Mouse (Mus musculus) heart, adult 2 months (tissue): ENCODE measurements around the gene Xrn1. TPM values are rescaled to one million over a fixed set of nuclear protein-coding genes. Genes with fewer than 3 reads are reported as not detected.

ENCODE experiments used
- DNase-seq, 2 experiments: peaks; one replicate each; pipeline ENCODE4 v3.0.0; 2021
- H3K27ac ChIP-seq: fragments of 200-600 bp; 2 replicates; pipeline ENCODE4 v1.8.1; 2022
- H3K27me3 ChIP-seq: fragments of 200-500 bp; 2 replicates; pipeline ENCODE4 v1.6.1; 2012; ENCODE audit warnings: mild to moderate bottlenecking, low read length, inconsistent platforms, mixed read lengths; ENCODE audit not compliant: control insufficient read depth, insufficient read depth
- H3K36me3 ChIP-seq: fragments of 200-500 bp; 2 replicates; pipeline ENCODE4 v1.6.1; 2012; ENCODE audit warnings: low read length, inconsistent platforms; ENCODE audit not compliant: control insufficient read depth, insufficient read depth
- H3K4me1 ChIP-seq: fragments of 200-500 bp; 2 replicates; pipeline ENCODE4 v1.6.1; 2011; ENCODE audit warnings: low read length; ENCODE audit not compliant: control insufficient read depth, insufficient read depth
- H3K4me3 ChIP-seq: fragments of 200-600 bp; 2 replicates; pipeline ENCODE4 v1.8.1; 2022
- H3K79me2 ChIP-seq: fragments of 200-500 bp; replicated peaks from 2 replicates; pipeline ENCODE4 v1.6.1; 2012; ENCODE audit warnings: mild to moderate bottlenecking, inconsistent platforms, low read length, moderate library complexity, mixed read lengths; ENCODE audit not compliant: control insufficient read depth, insufficient read depth
- H3K9ac ChIP-seq: fragments of 200-500 bp; 2 replicates; pipeline ENCODE4 v1.6.1; 2012; ENCODE audit warnings: low read depth, mild to moderate bottlenecking, control low read depth, inconsistent platforms, low read length, mixed read lengths
- CTCF ChIP-seq: fragments of 200-600 bp; IDR thresholded peaks from 2 replicates; pipeline ENCODE4 v1.8.1; 2022; ENCODE audit warnings: antibody characterized with exemption, mild to moderate bottlenecking, moderate library complexity
- EP300 ChIP-seq: fragments of 200-500 bp; IDR thresholded peaks from 2 replicates; pipeline ENCODE4 v1.6.1; 2011; ENCODE audit warnings: low read depth, low read length, control low read depth; ENCODE audit not compliant: insufficient read depth
- POLR2A ChIP-seq: fragments of 200-500 bp; IDR thresholded peaks from 2 replicates; pipeline ENCODE4 v1.6.1; 2011; ENCODE audit warnings: mild to moderate bottlenecking, low read depth, low read length, control low read depth; ENCODE audit not compliant: insufficient read depth
- WGBS: fragments of 180-500 bp; shearing (Covaris S2); methylation state at CpG from one replicate; pipeline ENCODE4 v1.1.7; 2018; 5-methylcytosine and 5-hydroxymethylcytosine counted together
- intact Hi-C: fragments of 180-260 bp; cut with DNase I; formaldehyde crosslinking; loops from one replicate; pipeline ENCODE4 v1.15.1; 2025
- polyA plus RNA-seq: library from polyadenylated mRNA; depleted of rRNA; stranded (reverse); fragments of >200 nt; gene quantifications from 2 replicates; pipeline ENCODE4 v1.2.3, GENCODE M21; 2012
- total RNA-seq, 2 experiments: library from RNA; stranded (reverse); gene quantifications; 2 replicates each; pipeline ENCODE4 v1.2.3; 2021

The Xrn1 gene
- total and polyA plus RNA-seq, 3 experiments, result 3.3 to 20.4 (median 16.3) TPM

GRCm38 (mm10) chr9:96063083-96063802 lies 108.7 kb downstream of the Xrn1 start:
- WGBS, result 86% methylated on average over 2 of the region's 2 CpGs
- TF ChIP-seq POLR2A (no peak), EP300 (no peak), CTCF (no peak)
- no peak overlapping the region for H3K27ac ChIP-seq
- no peak overlapping the region for H3K4me3 ChIP-seq
- H3K4me1 ChIP-seq, result no peaks in the 10 kb centered on the region
- no peaks in the 10 kb centered on the region for H3K27me3 ChIP-seq
- no peak overlapping the region for H3K9ac ChIP-seq
- H3K79me2 ChIP-seq, result no peaks in the 10 kb centered on the region
- DNase-seq, result no peak
- intact Hi-C loops, result no loop called here
- no peaks in the 10 kb centered on the region for H3K36me3 ChIP-seq

- Histone ChIP-seq H3K9ac (no peak overlapping the region), H3K27ac (no peak overlapping the region), H3K27me3 (no peaks in the 10 kb centered on the region), H3K4me1 (no peaks in the 10 kb centered on the region), H3K4me3 (no peak overlapping the region), H3K79me2 (no peaks in the 10 kb centered on the region), H3K36me3 (no peaks in the 10 kb centered on the region)
- intact Hi-C loops, result no loop called here
- 70% methylated on average over 5 of the region's 5 CpGs for WGBS
- DNase-seq, result no peak
- TF ChIP-seq POLR2A, result no peak
- TF ChIP-seq CTCF, result no peak
- TF ChIP-seq EP300, result no peak
Observed at GRCm38 (mm10) chr9:96063803-96064475, 109.4 kb downstream of the Xrn1 start.

- TF ChIP-seq EP300 (no peak), CTCF (no peak), POLR2A (no peak)
- Histone ChIP-seq H3K4me1 (no peaks in the 10 kb centered on the region), H3K36me3 (no peaks in the 10 kb centered on the region), H3K79me2 (no peaks in the 10 kb centered on the region), H3K27me3 (no peaks in the 10 kb centered on the region), H3K27ac (no peak overlapping the region), H3K4me3 (no peak overlapping the region), H3K9ac (no peak overlapping the region)
- 45% methylated on average over 2 of the region's 2 CpGs for WGBS
- intact Hi-C loops, result no loop called here
- DNase-seq, result no peak
Observed at GRCm38 (mm10) chr9:96067507-96067906, 112.9 kb downstream of the Xrn1 start.

GRCm38 (mm10) chr9:96078752-96079315 lies 124.3 kb downstream of the Xrn1 start:
- no peaks in the 10 kb centered on the region for H3K79me2 ChIP-seq
- DNase-seq, result no peak
- WGBS, result 85% methylated on average over 13 of the region's 13 CpGs

GRCm38 (mm10) chr9:96085293-96085692 lies 130.7 kb downstream of the Xrn1 start:
- no peaks in the 10 kb centered on the region for H3K27me3 ChIP-seq
- no peaks in the 10 kb centered on the region for H3K79me2 ChIP-seq
- no peaks in the 10 kb centered on the region for H3K4me1 ChIP-seq
- 91% methylated on average over 6 of the region's 6 CpGs for WGBS
- no peak overlapping the region for H3K9ac ChIP-seq
- H3K27ac ChIP-seq, result no peak overlapping the region
- no peak overlapping the region for H3K4me3 ChIP-seq
- TF ChIP-seq POLR2A (no peak), EP300 (no peak), CTCF (no peak)
- no peak for DNase-seq
- no peaks in the 10 kb centered on the region for H3K36me3 ChIP-seq
- intact Hi-C loops, result no loop called here

More at GRCm38 (mm10) chr9:96078752-96079315, 124.3 kb downstream of the Xrn1 start:
- Histone ChIP-seq H3K9ac (no peak overlapping the region), H3K4me1 (no peaks in the 10 kb centered on the region), H3K36me3 (no peaks in the 10 kb centered on the region), H3K27ac (no peak overlapping the region), H3K27me3 (no peaks in the 10 kb centered on the region), H3K4me3 (no peak overlapping the region)
- TF ChIP-seq CTCF, result no peak
- TF ChIP-seq EP300, result no peak
- TF ChIP-seq POLR2A, result no peak
- intact Hi-C loops, result no loop called here

- H3K9ac ChIP-seq, result no peak overlapping the region
- intact Hi-C loops, result no loop called here
- H3K4me3 ChIP-seq, result no peak overlapping the region
- WGBS, result 86% methylated on average over 2 of the region's 2 CpGs
- TF ChIP-seq POLR2A (no peak), EP300 (no peak), CTCF (no peak)
- no peaks in the 10 kb centered on the region for H3K36me3 ChIP-seq
- no peaks in the 10 kb centered on the region for H3K79me2 ChIP-seq
- no peaks in the 10 kb centered on the region for H3K4me1 ChIP-seq
- H3K27ac ChIP-seq, result no peak overlapping the region
- DNase-seq, result no peak
- no peaks in the 10 kb centered on the region for H3K27me3 ChIP-seq
Observed at GRCm38 (mm10) chr9:96087671-96088070, 133.1 kb downstream of the Xrn1 start.
